Mouse (Mus musculus): ENCODE data around the gene Add2.

Gene Add2

GRCm38 (mm10) chr6:86050586-86051268, 22.2 kb downstream of the Add2 start:
- no peak for DNase-seq

- DNase-seq = no peak
These were observed 23.6 kb downstream of the Add2 start for GRCm38 (mm10) chr6:86052032-86052459.

- DNase-seq = no peak
These were observed 24.1 kb downstream of the Add2 start for GRCm38 (mm10) chr6:86052556-86052955.

GRCm38 (mm10) chr6:86053099-86053498, 24.6 kb downstream of the Add2 start:
- DNase-seq = no peak

- no peak for DNase-seq
These were observed 25.1 kb downstream of the Add2 start for GRCm38 (mm10) chr6:86053594-86053993.

- DNase-seq = no peak
These were observed 30.0 kb downstream of the Add2 start for GRCm38 (mm10) chr6:86058475-86058874.

- DNase-seq = no peak
These were observed 30.8 kb downstream of the Add2 start for GRCm38 (mm10) chr6:86059151-86059853.

GRCm38 (mm10) chr6:86060170-86060569, 31.7 kb downstream of the Add2 start:
- no peak for DNase-seq

GRCm38 (mm10) chr6:86062226-86062625, 33.7 kb downstream of the Add2 start:
- DNase-seq = no peak

- DNase-seq = no peak
These were observed 34.2 kb downstream of the Add2 start for GRCm38 (mm10) chr6:86062684-86063083.

- DNase-seq = no peak
These were observed 36.0 kb downstream of the Add2 start for GRCm38 (mm10) chr6:86064318-86065016.

GRCm38 (mm10) chr6:86066727-86067126, 38.2 kb downstream of the Add2 start:
- DNase-seq = no peak

- DNase-seq = no peak
These were observed 38.7 kb downstream of the Add2 start for GRCm38 (mm10) chr6:86067145-86067544.

GRCm38 (mm10) chr6:86069009-86069408, 40.5 kb downstream of the Add2 start:
- no peak for DNase-seq

- no peak for DNase-seq
These were observed 41.4 kb downstream of the Add2 start for GRCm38 (mm10) chr6:86069856-86070255.

- no peak for DNase-seq
These were observed 41.8 kb downstream of the Add2 start for GRCm38 (mm10) chr6:86070277-86070676.

GRCm38 (mm10) chr6:86073882-86074281, 45.4 kb downstream of the Add2 start:
- DNase-seq = no peak

GRCm38 (mm10) chr6:86074538-86075204, 46.2 kb downstream of the Add2 start:
- DNase-seq = no peak

- DNase-seq = no peak
These were observed 48.0 kb downstream of the Add2 start for GRCm38 (mm10) chr6:86076525-86076924.

GRCm38 (mm10) chr6:86077880-86078279, 49.4 kb downstream of the Add2 start:
- DNase-seq = no peak

GRCm38 (mm10) chr6:86078361-86079010, 50.0 kb downstream of the Add2 start:
- no peak for DNase-seq

GRCm38 (mm10) chr6:86079323-86079722, 50.8 kb downstream of the Add2 start:
- no peak for DNase-seq

GRCm38 (mm10) chr6:86085518-86085917, 57.0 kb downstream of the Add2 start:
- peak; percentile 68 for DNase-seq

Measured in thymus, postnatal 4 days (tissue).